Mouse (Mus musculus) hindbrain, embryonic 11.5 days (tissue): ENCODE results near the gene Plekhg3. TPM values are rescaled to one million over a fixed set of nuclear protein-coding genes. Genes with fewer than 3 reads are reported as not detected.

ENCODE experiments used
- ATAC-seq: fragments of 200-750 bp; cut with Nextera tagmentation; 2 replicates; pipeline ENCODE4 v1.8.0; 2017; ENCODE audit warnings: mild to moderate bottlenecking, moderate TSS enrichment, moderate library complexity; ENCODE audit not compliant: low FRiP score
- DNase-seq: peaks from one replicate; pipeline ENCODE4 v3.0.0-alpha.2; 2015; ENCODE audit warnings: low spot score
- H3K27ac ChIP-seq: fragments of 300-500 bp; sonication (generic); 2 replicates; pipeline ENCODE4 v1.5.1; 2014; ENCODE audit warnings: mild to moderate bottlenecking, low read depth, low read length
- H3K27me3 ChIP-seq: fragments of 300-500 bp; sonication (generic); 2 replicates; pipeline ENCODE4 v1.6.1; 2014; ENCODE audit warnings: mild to moderate bottlenecking, low read length, moderate library complexity, mixed read lengths; ENCODE audit not compliant: control insufficient read depth, insufficient read depth
- H3K36me3 ChIP-seq: fragments of 300-500 bp; sonication (generic); 2 replicates; pipeline ENCODE4 v1.6.1; 2014; ENCODE audit warnings: mild to moderate bottlenecking, low read length, moderate library complexity, mixed read lengths; ENCODE audit not compliant: control insufficient read depth, insufficient read depth
- H3K4me1 ChIP-seq: fragments of 300-500 bp; sonication (generic); replicated peaks from 2 replicates; pipeline ENCODE4 v1.6.1; 2014; ENCODE audit warnings: low read length, mixed read lengths; ENCODE audit not compliant: control insufficient read depth, insufficient read depth
- H3K4me2 ChIP-seq: fragments of 300-500 bp; sonication (generic); replicated peaks from 2 replicates; pipeline ENCODE4 v1.6.1; 2014; ENCODE audit warnings: mild to moderate bottlenecking, low read depth, low read length
- H3K4me3 ChIP-seq: fragments of 300-500 bp; sonication (generic); 2 replicates; pipeline ENCODE4 v1.5.1; 2014; ENCODE audit warnings: low read depth, low read length
- H3K9ac ChIP-seq: fragments of 300-500 bp; sonication (generic); 2 replicates; pipeline ENCODE4 v1.6.1; 2014; ENCODE audit warnings: low read depth, low read length
- H3K9me3 ChIP-seq: fragments of 300-500 bp; sonication (generic); 2 replicates; pipeline ENCODE4 v1.6.1; 2016; ENCODE audit warnings: low read length; ENCODE audit not compliant: control insufficient read depth
- WGBS: fragments of 180-500 bp; shearing (Covaris S2); extraction: QIAGEN DNeasy Blood & Tissue Kit; methylation state at CpG from one replicate; pipeline ENCODE4 v1.1.7; 2014; 5-methylcytosine and 5-hydroxymethylcytosine counted together
- polyA plus RNA-seq: library from polyadenylated mRNA; unstranded; fragments of >200 nt; fragmentation: Nextera tagmentation; extraction: Ambion mirVana; gene quantifications from 2 replicates; pipeline ENCODE4 v1.2.1, GENCODE M21; 2014

The Plekhg3 gene
- polyA plus RNA-seq, 1 experiment from 2014 or later, result 2.1 TPM

- H3K27ac ChIP-seq, result no peak overlapping the region
- no peak overlapping the region for H3K4me3 ChIP-seq
- H3K4me1 ChIP-seq, result no peaks in the 10 kb centered on the region
- no peaks in the 10 kb centered on the region for H3K9me3 ChIP-seq
- ATAC-seq (no peak), DNase-seq (no peak)
- 82% methylated on average over 3 of the region's 3 CpGs for WGBS
- H3K36me3 ChIP-seq, result no peaks in the 10 kb centered on the region
- no peaks in the 10 kb centered on the region for H3K27me3 ChIP-seq
- no peak overlapping the region for H3K4me2 ChIP-seq
- H3K9ac ChIP-seq, result no peak overlapping the region
Observed at GRCm38 (mm10) chr12:76591037-76591436, 60.3 kb downstream of the Plekhg3 start.

GRCm38 (mm10) chr12:76592213-76592612 lies 61.5 kb downstream of the Plekhg3 start:
- H3K9me3 ChIP-seq, result no peaks in the 10 kb centered on the region
- no peaks in the 10 kb centered on the region for H3K27me3 ChIP-seq
- 54% methylated on average over 1 of the region's 1 CpGs for WGBS
- DNase-seq (peak; percentile 88), ATAC-seq (no peak)
- no peak overlapping the region for H3K4me3 ChIP-seq
- H3K4me1 ChIP-seq, result no peaks in the 10 kb centered on the region
- no peak overlapping the region for H3K27ac ChIP-seq
- no peak overlapping the region for H3K4me2 ChIP-seq
- no peaks in the 10 kb centered on the region for H3K36me3 ChIP-seq
- H3K9ac ChIP-seq, result no peak overlapping the region

- no peak overlapping the region for H3K4me2 ChIP-seq
- no peaks in the 10 kb centered on the region for H3K9me3 ChIP-seq
- no peak overlapping the region for H3K4me3 ChIP-seq
- no peak overlapping the region for H3K9ac ChIP-seq
- no peaks in the 10 kb centered on the region for H3K4me1 ChIP-seq
- no peak for ATAC-seq
- no peaks in the 10 kb centered on the region for H3K27me3 ChIP-seq
- no peak for DNase-seq
- H3K36me3 ChIP-seq, result no peaks in the 10 kb centered on the region
- no peak overlapping the region for H3K27ac ChIP-seq
- 80% methylated on average over 6 of the region's 6 CpGs for WGBS
Observed at GRCm38 (mm10) chr12:76593254-76593653, 62.6 kb downstream of the Plekhg3 start.

- Histone ChIP-seq H3K9ac (no peak overlapping the region), H3K27ac (no peak overlapping the region)
- no peak for ATAC-seq
Observed at GRCm38 (mm10) chr12:76593839-76594322, 63.2 kb downstream of the Plekhg3 start.

GRCm38 (mm10) chr12:76594556-76594955 lies 63.9 kb downstream of the Plekhg3 start:
- DNase-seq (no peak), ATAC-seq (no peak)
- Histone ChIP-seq H3K4me2 (no peak overlapping the region), H3K4me3 (no peak overlapping the region), H3K4me1 (no peaks in the 10 kb centered on the region), H3K9me3 (no peaks in the 10 kb centered on the region), H3K9ac (no peak overlapping the region), H3K27me3 (no peaks in the 10 kb centered on the region), H3K36me3 (no peaks in the 10 kb centered on the region), H3K27ac (no peak overlapping the region)
- 66% methylated on average over 3 of the region's 3 CpGs for WGBS

More at GRCm38 (mm10) chr12:76593839-76594322, 63.2 kb downstream of the Plekhg3 start:
- DNase-seq, result no peak
- no peaks in the 10 kb centered on the region for H3K9me3 ChIP-seq
- H3K4me2 ChIP-seq, result no peak overlapping the region
- WGBS, result 19% methylated on average over 7 of the region's 7 CpGs
- H3K4me3 ChIP-seq, result no peak overlapping the region
- H3K27me3 ChIP-seq, result no peaks in the 10 kb centered on the region
- H3K4me1 ChIP-seq, result no peaks in the 10 kb centered on the region
- H3K36me3 ChIP-seq, result no peaks in the 10 kb centered on the region

GRCm38 (mm10) chr12:76595830-76596229 lies 65.1 kb downstream of the Plekhg3 start:
- Histone ChIP-seq H3K4me2 (no peak overlapping the region), H3K4me3 (no peak overlapping the region), H3K9me3 (no peaks in the 10 kb centered on the region), H3K36me3 (no peaks in the 10 kb centered on the region), H3K4me1 (no peaks in the 10 kb centered on the region), H3K9ac (no peak overlapping the region), H3K27ac (no peak overlapping the region), H3K27me3 (no peaks in the 10 kb centered on the region)
- no peak for ATAC-seq
- no peak for DNase-seq
- WGBS, result 88% methylated on average over 2 of the region's 2 CpGs

GRCm38 (mm10) chr12:76596292-76597023 lies 65.8 kb downstream of the Plekhg3 start:
- H3K4me2 ChIP-seq, result no peak overlapping the region
- H3K36me3 ChIP-seq, result no peaks in the 10 kb centered on the region
- H3K27ac ChIP-seq, result no peak overlapping the region
- H3K4me1 ChIP-seq, result no peaks in the 10 kb centered on the region
- peak overlapping the region; percentile 15; the same call in 1 of the 2 replicates for H3K9ac ChIP-seq
- no peak overlapping the region for H3K4me3 ChIP-seq
- ATAC-seq, result no peak
- H3K27me3 ChIP-seq, result no peaks in the 10 kb centered on the region
- 62% methylated on average over 15 of the region's 15 CpGs for WGBS
- H3K9me3 ChIP-seq, result no peaks in the 10 kb centered on the region
- peak; percentile 84 for DNase-seq

GRCm38 (mm10) chr12:76597577-76598100 lies 66.9 kb downstream of the Plekhg3 start:
- 80% methylated on average over 15 of the region's 15 CpGs for WGBS

More at GRCm38 (mm10) chr12:76597577-76598100, 66.9 kb downstream of the Plekhg3 start:
- Histone ChIP-seq H3K4me3 (no peak overlapping the region), H3K9me3 (no peaks in the 10 kb centered on the region), H3K27me3 (no peaks in the 10 kb centered on the region), H3K9ac (no peak overlapping the region), H3K4me1 (no peaks in the 10 kb centered on the region), H3K36me3 (no peaks in the 10 kb centered on the region), H3K27ac (no peak overlapping the region), H3K4me2 (no peak overlapping the region)
- ATAC-seq (no peak), DNase-seq (no peak)
